Comparison of ENCODE assay signal across 22 mouse cellular contexts in genomic region chr1:75358009-75358408, GRCm38 (mm10). TPM values are rescaled to one million over a fixed set of nuclear protein-coding genes. Genes with fewer than 3 reads are reported as not detected.
DNase-seq lines count a peak whose midpoint lies in the region; ATAC-seq and TF ChIP-seq lines count a peak whose summit lies in the region.
"Had no signal": no experiment of that assay in that cellular context is flagged by ENCODE, and none has a peak within 500 bp of the region (broad histone marks: within the 10 kb centered on the region; RNA-seq: fewer than 3 reads in every experiment).

No protein-coding gene starts in this region.

- H3K4me2 ChIP-seq in heart, embryonic 15.5 days = no peak overlapping the region
- no peak overlapping the region for H3K4me2 ChIP-seq in forebrain, embryonic 13.5 days
- H3K4me2 ChIP-seq: hindbrain, embryonic 15.5 days; kidney, embryonic 15.5 days; midbrain, embryonic 13.5 days; neural tube, embryonic 15.5 days had no signal

- H3K9ac ChIP-seq in heart, embryonic 15.5 days = no peak overlapping the region
- H3K9ac ChIP-seq in forebrain, embryonic 13.5 days = no peak overlapping the region
- H3K9ac ChIP-seq: hindbrain, embryonic 15.5 days; kidney, embryonic 15.5 days; liver, embryonic 14.5 days; midbrain, embryonic 13.5 days; neural tube, embryonic 15.5 days had no signal

- WGBS in heart, embryonic 15.5 days = 83% methylated on average over 4 of the region's 4 CpGs
- 86% methylated on average over 4 of the region's 4 CpGs for WGBS in forebrain, embryonic 13.5 days

- peak; percentile 3 for DNase-seq in gastrocnemius, postnatal 25 days
- no peak for DNase-seq in gastrocnemius, postnatal 4 days (ENCODE audit: low spot score in 2 of 2)
- no peak for DNase-seq in heart, adult 11 months
- peak in 1 of 2 experiments; percentile 10 for DNase-seq in left cerebral cortex, adult 2 months (ENCODE audit: extremely low spot score in 1 of 2, low spot score in 2 of 2)
- DNase-seq in left cerebral cortex, adult 8-10 months (ENCODE audit: low spot score in 2 of 2) = no peak
- DNase-seq: liver; lung, adult 2 months; retina, postnatal 1 day had no signal

- H3K4me3 ChIP-seq in heart, embryonic 15.5 days = no peak overlapping the region
- H3K4me3 ChIP-seq in left cerebral cortex, adult 2 months = no peak overlapping the region
- no peak overlapping the region for H3K4me3 ChIP-seq in forebrain, embryonic 13.5 days
- H3K4me3 ChIP-seq: hindbrain, embryonic 10.5 days; hindbrain, embryonic 15.5 days; kidney, embryonic 15.5 days; midbrain, embryonic 13.5 days; neural tube, embryonic 15.5 days had no signal

- H3K27me3 ChIP-seq in heart, embryonic 15.5 days = 0 out of 2 replicates have a peak, but pooled peaks cover 13% of the 10 kb centered on the region
- H3K27me3 ChIP-seq in forebrain, embryonic 13.5 days = peaks cover 53% of the 10 kb centered on the region

- peak overlapping the region; percentile 98 for H3K27ac ChIP-seq in heart, embryonic 15.5 days
- peak overlapping the region; percentile 47; the same call in 1 of the 2 replicates for H3K27ac ChIP-seq in left cerebral cortex, adult 2 months
- no peak overlapping the region for H3K27ac ChIP-seq in forebrain, embryonic 13.5 days
- H3K27ac ChIP-seq: hindbrain, embryonic 10.5 days; hindbrain, embryonic 15.5 days; liver, embryonic 14.5 days; macrophage; midbrain, embryonic 13.5 days; neural tube, embryonic 15.5 days had no signal

- TF ChIP-seq CTCF in left cerebral cortex, adult 2 months (IDR thresholded peaks at IDR 0.05) = no peak

- peaks cover 7% of the 10 kb centered on the region; the same call in 1 of the 2 replicates for H3K36me3 ChIP-seq in heart, embryonic 15.5 days
- H3K36me3 ChIP-seq in forebrain, embryonic 13.5 days (ENCODE audit: poor library complexity, severe bottlenecking) = no peaks in the 10 kb centered on the region
- H3K36me3 ChIP-seq: hindbrain, embryonic 10.5 days; hindbrain, embryonic 15.5 days; kidney, embryonic 15.5 days; midbrain, embryonic 13.5 days; neural tube, embryonic 15.5 days had no signal

- H3K9me3 ChIP-seq in heart, embryonic 15.5 days (replicated peaks) = no peaks in the 10 kb centered on the region
- H3K9me3 ChIP-seq in forebrain, embryonic 13.5 days (replicated peaks) = no peaks in the 10 kb centered on the region
- H3K9me3 ChIP-seq: hindbrain, embryonic 10.5 days; hindbrain, embryonic 15.5 days; kidney, embryonic 15.5 days; midbrain, embryonic 13.5 days; neural tube, embryonic 15.5 days had no signal

- peaks cover 55% of the 10 kb centered on the region for H3K4me1 ChIP-seq in heart, embryonic 15.5 days (replicated peaks)
- H3K4me1 ChIP-seq in forebrain, embryonic 13.5 days = peaks cover 9% of the 10 kb centered on the region

- no peak for ATAC-seq in heart, embryonic 15.5 days (replicated peaks; ENCODE audit: insufficient number of reproducible peaks, insufficient read depth, low FRiP score, low read depth)
- ATAC-seq in forebrain, embryonic 13.5 days = no peak
- ATAC-seq: CD4-positive, CD25-positive, alpha-beta regulatory T cell, adult 4 months; forebrain, embryonic 14.5 days; inflammation-experienced regulatory T-cells, adult 6 months; midbrain, embryonic 13.5 days had no signal

- intact Hi-C loops in left cerebral cortex, adult 2 months (cut with DNase I) = no loop called here

RNA-seq across cellular contexts. Expression of gene Des, which starts 2.1 kb away (rescaled TPM):
- 1,000 to 10,000 TPM; 1,914 to 2,104 TPM for total RNA-seq in gastrocnemius, postnatal 25 days (2021)
- 1,000 to 10,000 TPM; 1,760 to 1,859 TPM for total RNA-seq in gastrocnemius, postnatal 4 days (2021)
- polyA plus RNA-seq in heart, embryonic 15.5 days (2015; fragmentation: Nextera tagmentation; extraction: Ambion mirVana) = 374 and 419 TPM in 2 replicates
- 1 to 10 TPM in 1 of 2 experiments, under 1 TPM in 1; 0.77 to 1.7 TPM for total RNA-seq in left cerebral cortex, adult 2 months (2021)
- 1 to 10 TPM in 3 of 4 experiments, under 1 TPM in 1; 0.89 to 2.9 (median 1.8) TPM for total RNA-seq in left cerebral cortex, adult 8-10 months (2022)
- 0.81 and 1.1 TPM in 2 replicates for polyA plus RNA-seq in forebrain, embryonic 13.5 days (2015; fragmentation: Nextera tagmentation; extraction: Ambion mirVana)
- total RNA-seq: megakaryocyte-erythroid progenitor cell, adult 5-6 weeks; monocyte, adult 5-6 weeks had no signal
- polyA plus RNA-seq: CD4-positive, CD25-positive, alpha-beta regulatory T cell, adult 4 months; macrophage had no signal

RNA-seq across cellular contexts. Expression of gene Speg, which starts 17.1 kb away (rescaled TPM):
- total RNA-seq in gastrocnemius, postnatal 25 days (2021) = 100 to 1,000 TPM; 200 to 244 TPM
- 100 to 1,000 TPM; 156 to 170 TPM for total RNA-seq in gastrocnemius, postnatal 4 days (2021)
- polyA plus RNA-seq in heart, embryonic 15.5 days (2015; fragmentation: Nextera tagmentation; extraction: Ambion mirVana) = 44.5 and 54.4 TPM in 2 replicates
- total RNA-seq in left cerebral cortex, adult 2 months (2021) = 100 to 1,000 TPM; 199 to 215 TPM
- 100 to 1,000 TPM; 177 to 190 (median 187) TPM for total RNA-seq in left cerebral cortex, adult 8-10 months (2022)
- polyA plus RNA-seq in forebrain, embryonic 13.5 days (2015; fragmentation: Nextera tagmentation; extraction: Ambion mirVana) = 7.6 and 9.0 TPM in 2 replicates
- total RNA-seq: megakaryocyte-erythroid progenitor cell, adult 5-6 weeks; monocyte, adult 5-6 weeks had no signal

RNA-seq across cellular contexts. Expression of gene Dnpep, which starts 40.2 kb away (rescaled TPM):
- total RNA-seq in gastrocnemius, postnatal 25 days (2021) = 10 to 100 TPM; 46.1 to 51.4 TPM
- 10 to 100 TPM; 65.0 to 70.5 TPM for total RNA-seq in gastrocnemius, postnatal 4 days (2021)
- 108 and 123 TPM in 2 replicates for polyA plus RNA-seq in heart, embryonic 15.5 days (2015; fragmentation: Nextera tagmentation; extraction: Ambion mirVana)
- total RNA-seq in left cerebral cortex, adult 2 months (2021) = 10 to 100 TPM; 49.4 to 53.0 TPM
- total RNA-seq in left cerebral cortex, adult 8-10 months (2022) = 10 to 100 TPM; 56.5 to 63.2 (median 59.7) TPM
- 140 and 142 TPM in 2 replicates for polyA plus RNA-seq in forebrain, embryonic 13.5 days (2015; fragmentation: Nextera tagmentation; extraction: Ambion mirVana)

Comparison
In these comparisons a context has a peak if more than half of its experiments do, and no peak if none do; other contexts are left out.
1. RNA of gene Des, which starts 2.1 kb away (total RNA-seq): 1,914 to 2,104 TPM in gastrocnemius, postnatal 25 days and 1,760 to 1,859 TPM in gastrocnemius, postnatal 4 days; 0.89 to 2.9 TPM in left cerebral cortex, adult 8-10 months and 0.77 to 1.7 TPM in left cerebral cortex, adult 2 months; every median in the first group is over 100 times any median in the second.